In genomic region chr6:92286258-92286888, GRCm38 (mm10) we compare ENCODE assay signal across 8 mouse cellular contexts. TPM values are rescaled to one million over a fixed set of nuclear protein-coding genes. Genes with fewer than 3 reads are reported as not detected.
DNase-seq lines count a peak whose midpoint lies in the region; ATAC-seq and TF ChIP-seq lines count a peak whose summit lies in the region.

No protein-coding gene starts in this region.

- intact Hi-C loops in gastrocnemius, postnatal 36 days (cut with DNase I): loop anchor here (1.0 to 5.0 kb wide), 3 partner anchors 155 to 456 kb away; no protein-coding TSS in a partner anchor

- peak; percentile 90 for TF ChIP-seq CTCF in Patski (IDR thresholded peaks at IDR 0.05)

- POLR2A ChIA-PET in Patski (lab: Charles Lee): no interaction called here

- ATAC-seq in Patski: no peak

- DNase-seq in A20 (ENCODE audit: low read depth, low spot score): peak; percentile 45
- DNase-seq in Patski (ENCODE audit: low read depth, low spot score): no peak
- peak; percentile 62 to 77 for DNase-seq in cerebellum, postnatal 4 days (ENCODE audit: low spot score in 2 of 2)
- DNase-seq in gastrocnemius, postnatal 36 days: peak; percentile 19 to 20
- peak; percentile 47 to 86 for DNase-seq in layer of hippocampus, adult 18-20 months (ENCODE audit: low spot score in 2 of 2)
- DNase-seq in lung, postnatal 10 days: peak; percentile 74
- DNase-seq in right cerebral cortex, adult 18-20 months: peak; percentile 67
- DNase-seq in B cell, adult 2 months: no peak

- no peaks in the 10 kb centered on the region for H3K27me3 ChIP-seq in Patski

- in situ Hi-C loops in Patski (cut with MboI; ENCODE audit: low pct_unique_long_range_greater_than_20kb): loop anchor here (5.0 kb wide), 2 partner anchors 376 to 456 kb away; no protein-coding TSS in a partner anchor

- CTCF ChIA-PET in Patski (lab: Charles Lee): interaction anchor here (0.6 to 2.0 kb wide), 15 partner anchors 11 to 499 kb away, joined by 3 to 16 read pairs (median 3); no protein-coding TSS in a partner anchor

RNA-seq across cellular contexts. Expression of gene Trh, which starts 41.9 kb away (rescaled TPM):
- polyA plus RNA-seq in Patski (2021): not detected
- total RNA-seq in gastrocnemius, postnatal 36 days (2021): not detected
- 1 to 10 TPM; 1.0 to 1.7 TPM for total RNA-seq in layer of hippocampus, adult 18-20 months (2021)

Comparison
In these comparisons a context has a peak if more than half of its experiments do, and no peak if none do; other contexts are left out.
1. DNase-seq: peak in A20 (single experiment), cerebellum, postnatal 4 days (2 of 2), gastrocnemius, postnatal 36 days (2 of 2), layer of hippocampus, adult 18-20 months (2 of 2), lung, postnatal 10 days (single experiment) and right cerebral cortex, adult 18-20 months (single experiment); none in Patski (single experiment) and B cell, adult 2 months (0 of 2).